Comparison of ENCODE assay signal across 15 mouse cellular contexts in genomic region chr2:166001768-166002167, GRCm38 (mm10). TPM values are rescaled to one million over a fixed set of nuclear protein-coding genes. Genes with fewer than 3 reads are reported as not detected.
DNase-seq lines count a peak whose midpoint lies in the region; ATAC-seq and TF ChIP-seq lines count a peak whose summit lies in the region.
"Had no signal": no experiment of that assay in that cellular context is flagged by ENCODE, and none has a peak within 500 bp of the region (broad histone marks: within the 10 kb centered on the region; RNA-seq: fewer than 3 reads in every experiment).

No protein-coding gene starts in this region.

- H3K4me2 ChIP-seq in forebrain, embryonic 14.5 days (ENCODE audit: low read length) = no peak overlapping the region
- H3K4me2 ChIP-seq in forebrain, postnatal 0 days (ENCODE audit: low read depth) = no peak overlapping the region
- H3K4me2 ChIP-seq in kidney, embryonic 15.5 days = no peak overlapping the region
- no peak overlapping the region for H3K4me2 ChIP-seq in midbrain, embryonic 11.5 days
- no peak overlapping the region for H3K4me2 ChIP-seq in midbrain, embryonic 14.5 days (ENCODE audit: low read length)
- no peak overlapping the region for H3K4me2 ChIP-seq in stomach, embryonic 16.5 days (ENCODE audit: low read depth, low read length)
- H3K4me2 ChIP-seq: neural tube, embryonic 13.5 days had no signal

- TF ChIP-seq CTCF in forebrain, postnatal 0 days (IDR thresholded peaks at IDR 0.05; ENCODE audit: low read depth) = no peak

- H3K27ac ChIP-seq in forebrain, embryonic 14.5 days (ENCODE audit: low read depth, low read length) = 0 out of 2 replicates have a peak overlapping the region, but pooled peaks have one; percentile 53
- H3K27ac ChIP-seq in forebrain, postnatal 0 days (ENCODE audit: low read depth, low read length) = no peak overlapping the region
- peak overlapping the region; percentile 33 for H3K27ac ChIP-seq in kidney, embryonic 15.5 days
- peak overlapping the region; percentile 84 for H3K27ac ChIP-seq in midbrain, embryonic 11.5 days (ENCODE audit: low read depth, low read length)
- H3K27ac ChIP-seq in midbrain, embryonic 14.5 days (replicated peaks; ENCODE audit: low read depth, low read length) = no peak overlapping the region
- H3K27ac ChIP-seq in stomach, embryonic 16.5 days (ENCODE audit: low read length) = peak overlapping the region; percentile 76
- H3K27ac ChIP-seq: neural tube, embryonic 13.5 days had no signal

- DNase-seq in forebrain, embryonic 14.5 days (ENCODE audit: low spot score) = no peak
- DNase-seq in forebrain, postnatal 0 days = no peak
- DNase-seq in kidney, adult 8-10 months = no peak
- no peak for DNase-seq in midbrain, embryonic 11.5 days (ENCODE audit: low spot score, missing footprints)
- DNase-seq in midbrain, embryonic 14.5 days = no peak
- no peak for DNase-seq in layer of hippocampus, adult 11-12 months (ENCODE audit: low spot score)
- DNase-seq: adrenal gland, adult 2 months; cerebellum, adult 9-10 months; embryo, embryonic 11 days; gastrocnemius, postnatal 14 days; kidney, postnatal 14 days; left cerebral cortex, postnatal 4 days had no signal

- H3K36me3 ChIP-seq in forebrain, embryonic 14.5 days (ENCODE audit: control insufficient read depth, insufficient read depth, low read length) = no peaks in the 10 kb centered on the region
- H3K36me3 ChIP-seq in forebrain, postnatal 0 days (ENCODE audit: insufficient read depth) = no peaks in the 10 kb centered on the region
- H3K36me3 ChIP-seq in kidney, embryonic 15.5 days = no peaks in the 10 kb centered on the region
- no peaks in the 10 kb centered on the region for H3K36me3 ChIP-seq in midbrain, embryonic 11.5 days (ENCODE audit: control insufficient read depth, insufficient read depth, low read length)
- H3K36me3 ChIP-seq in midbrain, embryonic 14.5 days (ENCODE audit: control insufficient read depth, insufficient read depth, low read length) = no peaks in the 10 kb centered on the region
- H3K36me3 ChIP-seq in stomach, embryonic 16.5 days (ENCODE audit: control insufficient read depth, insufficient read depth, low read length) = no peaks in the 10 kb centered on the region
- H3K36me3 ChIP-seq: neural tube, embryonic 13.5 days had no signal

- WGBS in forebrain, embryonic 14.5 days = 71% methylated on average over 2 of the region's 2 CpGs
- WGBS in forebrain, postnatal 0 days = 77% methylated on average over 2 of the region's 2 CpGs
- WGBS in kidney, embryonic 15.5 days = 60% methylated on average over 2 of the region's 2 CpGs
- WGBS in midbrain, embryonic 11.5 days = 75% methylated on average over 2 of the region's 2 CpGs
- 82% methylated on average over 2 of the region's 2 CpGs for WGBS in midbrain, embryonic 14.5 days
- WGBS in stomach, embryonic 16.5 days = 48% methylated on average over 2 of the region's 2 CpGs

- no peaks in the 10 kb centered on the region for H3K9me3 ChIP-seq in forebrain, embryonic 14.5 days (replicated peaks; ENCODE audit: control insufficient read depth, low read length)
- no peaks in the 10 kb centered on the region for H3K9me3 ChIP-seq in forebrain, postnatal 0 days (ENCODE audit: low read length)
- H3K9me3 ChIP-seq in kidney, embryonic 15.5 days (replicated peaks) = no peaks in the 10 kb centered on the region
- H3K9me3 ChIP-seq in midbrain, embryonic 11.5 days (ENCODE audit: control insufficient read depth, low read length) = no peaks in the 10 kb centered on the region
- no peaks in the 10 kb centered on the region for H3K9me3 ChIP-seq in midbrain, embryonic 14.5 days (ENCODE audit: control insufficient read depth, low read length)
- H3K9me3 ChIP-seq in stomach, embryonic 16.5 days (replicated peaks; ENCODE audit: control insufficient read depth, low read length) = no peaks in the 10 kb centered on the region
- H3K9me3 ChIP-seq: neural tube, embryonic 13.5 days had no signal

- no peak for ATAC-seq in forebrain, embryonic 14.5 days
- ATAC-seq in forebrain, postnatal 0 days = no peak
- no peak for ATAC-seq in kidney, embryonic 15.5 days (replicated peaks; ENCODE audit: low FRiP score)
- no peak for ATAC-seq in midbrain, embryonic 11.5 days (ENCODE audit: low FRiP score)
- no peak for ATAC-seq in midbrain, embryonic 14.5 days (ENCODE audit: low FRiP score, low TSS enrichment)
- ATAC-seq in stomach, embryonic 16.5 days (ENCODE audit: insufficient read depth, low FRiP score) = no peak; the same call in 1 of the 2 replicates

- H3K4me3 ChIP-seq in forebrain, embryonic 14.5 days (ENCODE audit: low read depth, low read length) = no peak overlapping the region
- no peak overlapping the region for H3K4me3 ChIP-seq in forebrain, postnatal 0 days (ENCODE audit: low read depth, low read length)
- no peak overlapping the region for H3K4me3 ChIP-seq in kidney, embryonic 15.5 days (replicated peaks)
- H3K4me3 ChIP-seq in midbrain, embryonic 11.5 days (ENCODE audit: low read depth, low read length) = no peak overlapping the region
- no peak overlapping the region for H3K4me3 ChIP-seq in midbrain, embryonic 14.5 days (replicated peaks; ENCODE audit: low read depth, low read length)
- H3K4me3 ChIP-seq in stomach, embryonic 16.5 days (replicated peaks; ENCODE audit: low read length) = no peak overlapping the region
- H3K4me3 ChIP-seq: neural tube, embryonic 13.5 days had no signal

- H3K27me3 ChIP-seq in forebrain, embryonic 14.5 days (replicated peaks; ENCODE audit: control insufficient read depth, insufficient read depth, low read length) = no peaks in the 10 kb centered on the region
- no peaks in the 10 kb centered on the region for H3K27me3 ChIP-seq in forebrain, postnatal 0 days (ENCODE audit: insufficient read depth, low read length)
- H3K27me3 ChIP-seq in kidney, embryonic 15.5 days = no peaks in the 10 kb centered on the region
- H3K27me3 ChIP-seq in midbrain, embryonic 11.5 days (ENCODE audit: control insufficient read depth, insufficient read depth, low read length) = no peaks in the 10 kb centered on the region
- H3K27me3 ChIP-seq in midbrain, embryonic 14.5 days (ENCODE audit: control insufficient read depth, insufficient read depth, low read length) = no peaks in the 10 kb centered on the region
- no peaks in the 10 kb centered on the region for H3K27me3 ChIP-seq in stomach, embryonic 16.5 days (ENCODE audit: control insufficient read depth, insufficient read depth, low read length)
- H3K27me3 ChIP-seq: neural tube, embryonic 13.5 days had no signal

- peaks cover 22% of the 10 kb centered on the region for H3K4me1 ChIP-seq in forebrain, embryonic 14.5 days (ENCODE audit: control insufficient read depth, insufficient read depth, low read length)
- H3K4me1 ChIP-seq in forebrain, postnatal 0 days (ENCODE audit: insufficient read depth) = 0 out of 2 replicates have a peak, but pooled peaks cover 9% of the 10 kb centered on the region
- peaks cover 54% of the 10 kb centered on the region for H3K4me1 ChIP-seq in kidney, embryonic 15.5 days
- peaks cover 26% of the 10 kb centered on the region for H3K4me1 ChIP-seq in midbrain, embryonic 11.5 days (ENCODE audit: control insufficient read depth, insufficient read depth, low read length)
- H3K4me1 ChIP-seq in midbrain, embryonic 14.5 days (ENCODE audit: control insufficient read depth, insufficient read depth, low read length) = peaks cover 27% of the 10 kb centered on the region
- peaks cover 35% of the 10 kb centered on the region for H3K4me1 ChIP-seq in stomach, embryonic 16.5 days (ENCODE audit: control insufficient read depth, insufficient read depth, low read length)

- H3K9ac ChIP-seq in forebrain, embryonic 14.5 days (ENCODE audit: low read length) = no peak overlapping the region
- no peak overlapping the region for H3K9ac ChIP-seq in forebrain, postnatal 0 days
- H3K9ac ChIP-seq in kidney, embryonic 15.5 days = no peak overlapping the region
- H3K9ac ChIP-seq in midbrain, embryonic 11.5 days (ENCODE audit: low read length) = no peak overlapping the region
- H3K9ac ChIP-seq in midbrain, embryonic 14.5 days (replicated peaks; ENCODE audit: low read length) = no peak overlapping the region
- no peak overlapping the region for H3K9ac ChIP-seq in stomach, embryonic 16.5 days (ENCODE audit: low read length)
- H3K9ac ChIP-seq: neural tube, embryonic 13.5 days had no signal

RNA-seq across cellular contexts. Expression of gene Ncoa3, which starts 9.3 kb away (rescaled TPM):
- 9.3 and 12.8 TPM in 2 replicates for polyA plus RNA-seq in forebrain, embryonic 14.5 days (2014; fragmentation: Nextera tagmentation; extraction: Ambion mirVana)
- total RNA-seq in forebrain, postnatal 0 days (2014; rRNA removed) = 19.8 and 24.1 TPM in 2 replicates
- 6.6 and 9.8 TPM in 2 replicates for polyA plus RNA-seq in forebrain, postnatal 0 days (2015; fragmentation: Nextera tagmentation; extraction: Ambion mirVana)
- 17.4 and 19.2 TPM in 2 replicates for polyA plus RNA-seq in kidney, embryonic 15.5 days (2015; fragmentation: Nextera tagmentation; extraction: Ambion mirVana)
- 16.1 and 17.4 TPM in 2 replicates for polyA plus RNA-seq in midbrain, embryonic 11.5 days (2014; fragmentation: Nextera tagmentation; extraction: Ambion mirVana)
- 15.3 and 18.2 TPM in 2 replicates for polyA plus RNA-seq in midbrain, embryonic 14.5 days (2014; fragmentation: Nextera tagmentation; extraction: Ambion mirVana)
- 15.7 and 15.9 TPM in 2 replicates for polyA plus RNA-seq in stomach, embryonic 16.5 days (2015; fragmentation: Nextera tagmentation; extraction: Ambion mirVana)

Comparison
In these comparisons a context has a peak if more than half of its experiments do, and no peak if none do; other contexts are left out.
1. H3K27ac ChIP-seq: peak in forebrain, embryonic 14.5 days (single experiment), kidney, embryonic 15.5 days (single experiment), midbrain, embryonic 11.5 days (single experiment) and stomach, embryonic 16.5 days (single experiment); none in forebrain, postnatal 0 days (single experiment) and midbrain, embryonic 14.5 days (single experiment).